Mouse (Mus musculus) heart, embryonic 16.5 days (tissue): Measurements from ENCODE around the gene Olfr619. TPM values are rescaled to one million over a fixed set of nuclear protein-coding genes. Genes with fewer than 3 reads are reported as not detected.

Source experiments
- ATAC-seq: fragments of 200-750 bp; cut with Nextera tagmentation; replicated peaks from 2 replicates; pipeline ENCODE4 v1.8.0; 2017; ENCODE audit warnings: moderate number of reproducible peaks; ENCODE audit not compliant: insufficient read depth, low FRiP score; ENCODE audit errors: extremely low read depth
- H3K27ac ChIP-seq: fragments of 300-500 bp; sonication (generic); 2 replicates; pipeline ENCODE4 v1.5.1; 2014; ENCODE audit warnings: mild to moderate bottlenecking, low read length, control low read depth, moderate library complexity
- H3K27me3 ChIP-seq: fragments of 300-500 bp; sonication (generic); 2 replicates; pipeline ENCODE4 v1.6.1; 2014; ENCODE audit warnings: low read length, mixed read lengths; ENCODE audit not compliant: control insufficient read depth, insufficient read depth
- H3K36me3 ChIP-seq: fragments of 300-500 bp; sonication (generic); 2 replicates; pipeline ENCODE4 v1.6.1; 2014; ENCODE audit not compliant: control insufficient read depth, insufficient read depth
- H3K4me1 ChIP-seq: fragments of 300-500 bp; sonication (generic); 2 replicates; pipeline ENCODE4 v1.6.1; 2014; ENCODE audit warnings: low read length, mixed read lengths; ENCODE audit not compliant: control insufficient read depth, insufficient read depth
- H3K4me2 ChIP-seq: fragments of 300-500 bp; sonication (generic); 2 replicates; pipeline ENCODE4 v1.6.1; 2014; ENCODE audit warnings: low read depth, mild to moderate bottlenecking, control low read depth, low read length
- H3K4me3 ChIP-seq: fragments of 300-500 bp; sonication (generic); 2 replicates; pipeline ENCODE4 v1.5.1; 2014; ENCODE audit warnings: mild to moderate bottlenecking, control low read depth, low read length
- H3K9ac ChIP-seq: fragments of 300-500 bp; sonication (generic); 2 replicates; pipeline ENCODE4 v1.6.1; 2014; ENCODE audit warnings: low read length, control low read depth
- H3K9me3 ChIP-seq: fragments of 300-500 bp; sonication (generic); replicated peaks from 2 replicates; pipeline ENCODE4 v1.6.1; 2016; ENCODE audit warnings: low read length; ENCODE audit not compliant: control insufficient read depth
- WGBS: fragments of 180-500 bp; shearing (Covaris S2); extraction: QIAGEN DNeasy Blood & Tissue Kit; methylation state at CpG from one replicate; pipeline ENCODE4 v1.1.7; 2014; 5-methylcytosine and 5-hydroxymethylcytosine counted together
- polyA plus RNA-seq: library from polyadenylated mRNA; unstranded; fragments of >200 nt; fragmentation: Nextera tagmentation; extraction: Ambion mirVana; gene quantifications from 2 replicates; pipeline ENCODE4 v1.2.1, GENCODE M21; 2015

Gene Olfr619
- polyA plus RNA-seq: not detected in 2 replicates

GRCm38 (mm10) chr7:103600275-103600674, at the start of gene Olfr619:
TSS of gene Olfr619 (plus strand) at chr7:103600575.
- H3K9ac ChIP-seq: no peak within 1 kb of the TSS
- H3K27ac ChIP-seq: no peak within 1 kb of the TSS
- no peaks in the 10 kb centered on the region for H3K36me3 ChIP-seq
- no peak within 1 kb of the TSS for H3K4me2 ChIP-seq
- H3K4me1 ChIP-seq: no peaks in the 10 kb centered on the region
- H3K4me3 ChIP-seq: no peak within 1 kb of the TSS
- H3K9me3 ChIP-seq: no peaks in the 10 kb centered on the region
- H3K27me3 ChIP-seq: no peaks in the 10 kb centered on the region
- no peak for ATAC-seq

DNA sequence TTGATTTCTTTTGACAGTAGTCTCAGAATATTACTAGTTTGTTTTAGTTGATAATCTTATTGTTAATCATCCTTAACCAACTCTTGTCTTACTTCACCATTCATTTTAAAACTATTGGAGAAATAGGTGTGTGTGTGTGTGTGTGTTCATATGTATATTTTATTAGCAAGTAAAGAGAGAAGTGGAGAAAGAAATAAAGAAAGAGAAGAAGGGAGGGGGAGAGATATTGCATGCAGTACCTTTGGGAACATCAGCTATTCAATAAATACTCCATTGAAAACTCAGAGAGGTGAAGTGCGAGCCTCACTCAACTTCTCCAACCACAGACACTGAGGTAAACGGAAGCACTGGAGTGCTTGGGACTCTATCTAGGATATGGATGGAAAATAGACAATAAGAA, 44.6 kb upstream of the Olfr619 start, which contains the start of gene Olfr615:
Gene Olfr615, plus strand, starts transcription at position 301 of the 400 bp plus-strand sequence.
- no peaks in the 10 kb centered on the region for H3K4me1 ChIP-seq
- no peaks in the 10 kb centered on the region for H3K27me3 ChIP-seq
- H3K4me2 ChIP-seq: no peak within 1 kb of the TSS
- no peak within 1 kb of the TSS for H3K4me3 ChIP-seq
- no peaks in the 10 kb centered on the region for H3K36me3 ChIP-seq
- 66% methylated on average over 2 of the region's 2 CpGs for WGBS
- no peak for ATAC-seq
- no peaks in the 10 kb centered on the region for H3K9me3 ChIP-seq
- no peak within 1 kb of the TSS for H3K27ac ChIP-seq
- no peak within 1 kb of the TSS for H3K9ac ChIP-seq

DNA sequence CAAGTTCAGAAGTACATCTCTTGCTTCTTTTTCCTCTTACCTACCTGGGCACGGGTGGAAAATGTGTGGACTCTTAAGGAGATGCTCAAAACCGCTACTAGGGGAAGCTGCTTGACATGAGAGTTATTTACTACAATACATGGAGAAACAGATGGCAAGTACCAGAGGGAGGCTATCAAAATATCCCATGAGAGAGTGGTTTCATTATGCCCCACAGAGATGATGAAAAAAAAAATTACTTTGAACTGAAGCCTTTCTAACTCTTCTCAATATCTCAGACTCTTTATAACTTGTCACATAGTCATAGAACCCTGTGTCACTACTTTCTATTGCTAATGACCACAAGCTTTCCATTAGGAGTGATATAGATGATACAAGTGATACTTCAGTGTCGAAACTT, 31.3 kb upstream of the Olfr619 start, which contains the start of gene Olfr616:
Gene Olfr616, minus strand, starts transcription at position 101 of the 400 bp plus-strand sequence.
- no peaks in the 10 kb centered on the region for H3K27me3 ChIP-seq
- no peaks in the 10 kb centered on the region for H3K4me1 ChIP-seq
- H3K9ac ChIP-seq: no peak within 1 kb of the TSS
- no peak within 1 kb of the TSS for H3K27ac ChIP-seq
- WGBS: 82% methylated on average over 3 of the region's 3 CpGs
- no peak within 1 kb of the TSS for H3K4me2 ChIP-seq
- no peak for ATAC-seq
- H3K36me3 ChIP-seq: no peaks in the 10 kb centered on the region
- no peaks in the 10 kb centered on the region for H3K9me3 ChIP-seq
- H3K4me3 ChIP-seq: no peak within 1 kb of the TSS

- no peak for ATAC-seq
- Histone ChIP-seq H3K27me3 (no peaks in the 10 kb centered on the region), H3K4me2 (no peak within 1 kb of the TSS), H3K4me1 (no peaks in the 10 kb centered on the region), H3K9me3 (no peaks in the 10 kb centered on the region), H3K27ac (no peak within 1 kb of the TSS), H3K9ac (no peak within 1 kb of the TSS), H3K4me3 (no peak within 1 kb of the TSS), H3K36me3 (no peaks in the 10 kb centered on the region)
- 64% methylated on average over 1 of the region's 1 CpGs for WGBS
Observed at GRCm38 (mm10) chr7:103572761-103573160, 27.6 kb upstream of the Olfr619 start, which contains the start of gene Olfr617. TSS of gene Olfr617 (plus strand) at chr7:103573061.

GRCm38 (mm10) chr7:103589803-103590202, 10.6 kb upstream of the Olfr619 start, which contains the start of gene Olfr618:
TSS of gene Olfr618 (plus strand) at chr7:103590103.
- WGBS: 57% methylated on average over 2 of the region's 2 CpGs
- H3K9me3 ChIP-seq: no peaks in the 10 kb centered on the region

GRCm38 (mm10) chr7:103607425-103607824, 7.0 kb downstream of the Olfr619 start:
- Histone ChIP-seq H3K4me3 (no peak overlapping the region), H3K36me3 (no peaks in the 10 kb centered on the region), H3K4me2 (no peak overlapping the region), H3K9me3 (no peaks in the 10 kb centered on the region), H3K27ac (no peak overlapping the region), H3K4me1 (no peaks in the 10 kb centered on the region), H3K27me3 (no peaks in the 10 kb centered on the region), H3K9ac (no peak overlapping the region)
- 69% methylated on average over 2 of the region's 2 CpGs for WGBS
- ATAC-seq: no peak

More at GRCm38 (mm10) chr7:103589803-103590202, 10.6 kb upstream of the Olfr619 start, which contains the start of gene Olfr618:
- H3K27ac ChIP-seq: no peak within 1 kb of the TSS
- H3K4me1 ChIP-seq: no peaks in the 10 kb centered on the region
- no peak within 1 kb of the TSS for H3K4me2 ChIP-seq
- no peak within 1 kb of the TSS for H3K4me3 ChIP-seq
- no peaks in the 10 kb centered on the region for H3K36me3 ChIP-seq
- H3K9ac ChIP-seq: no peak within 1 kb of the TSS
- no peak for ATAC-seq
- no peaks in the 10 kb centered on the region for H3K27me3 ChIP-seq

DNA sequence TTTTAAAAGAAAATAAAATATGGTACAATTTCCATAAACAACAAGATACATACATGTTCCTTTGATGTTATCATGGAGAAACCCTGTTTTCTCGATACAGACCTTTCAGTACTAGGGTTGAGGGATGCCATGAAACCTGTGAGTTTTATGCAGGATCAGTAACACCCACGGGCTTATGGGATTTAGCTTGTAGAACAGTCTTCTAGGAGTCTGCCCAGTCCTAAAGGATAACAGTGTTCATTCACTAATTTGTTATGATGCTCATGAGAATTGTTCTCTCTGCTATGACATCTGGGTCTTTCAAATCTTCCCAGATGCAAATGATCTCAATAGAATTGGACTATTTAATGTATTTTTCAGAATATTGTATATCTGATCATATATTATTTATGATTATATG, 12.1 kb downstream of the Olfr619 start, which contains the start of gene Olfr620:
Gene Olfr620, minus strand, starts transcription at position 101 of the 400 bp plus-strand sequence.
- no peak for ATAC-seq
- Histone ChIP-seq H3K4me1 (no peaks in the 10 kb centered on the region), H3K36me3 (no peaks in the 10 kb centered on the region), H3K4me3 (no peak within 1 kb of the TSS), H3K27me3 (no peaks in the 10 kb centered on the region), H3K4me2 (no peak within 1 kb of the TSS), H3K9me3 (no peaks in the 10 kb centered on the region), H3K27ac (no peak within 1 kb of the TSS), H3K9ac (no peak within 1 kb of the TSS)
- 69% methylated on average over 2 of the region's 2 CpGs for WGBS

DNA sequence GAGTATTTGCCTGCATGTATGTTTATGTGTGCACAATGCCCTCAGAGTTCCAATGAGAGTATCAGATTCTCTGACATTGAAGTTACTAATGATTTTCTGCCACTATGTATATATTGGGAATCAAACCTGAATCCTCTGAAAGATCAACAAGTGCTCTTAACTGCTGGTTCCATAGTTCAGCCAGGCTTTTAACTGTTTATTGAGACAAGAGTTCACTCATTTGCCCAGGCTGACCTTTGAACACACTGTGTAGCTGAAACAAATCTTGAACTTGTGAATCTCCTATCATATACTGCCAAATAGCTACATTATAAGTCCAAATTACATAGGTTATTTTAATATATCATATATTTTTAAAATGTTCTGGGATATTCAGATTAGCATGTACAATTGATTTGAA, 36.4 kb downstream of the Olfr619 start:
- no peak overlapping the region for H3K9ac ChIP-seq
- no peak for ATAC-seq
- H3K4me1 ChIP-seq: no peaks in the 10 kb centered on the region
- H3K4me3 ChIP-seq: no peak overlapping the region
- H3K4me2 ChIP-seq: no peak overlapping the region
- no peaks in the 10 kb centered on the region for H3K9me3 ChIP-seq
- H3K36me3 ChIP-seq: no peaks in the 10 kb centered on the region
- H3K27ac ChIP-seq: no peak overlapping the region
- H3K27me3 ChIP-seq: no peaks in the 10 kb centered on the region

DNA sequence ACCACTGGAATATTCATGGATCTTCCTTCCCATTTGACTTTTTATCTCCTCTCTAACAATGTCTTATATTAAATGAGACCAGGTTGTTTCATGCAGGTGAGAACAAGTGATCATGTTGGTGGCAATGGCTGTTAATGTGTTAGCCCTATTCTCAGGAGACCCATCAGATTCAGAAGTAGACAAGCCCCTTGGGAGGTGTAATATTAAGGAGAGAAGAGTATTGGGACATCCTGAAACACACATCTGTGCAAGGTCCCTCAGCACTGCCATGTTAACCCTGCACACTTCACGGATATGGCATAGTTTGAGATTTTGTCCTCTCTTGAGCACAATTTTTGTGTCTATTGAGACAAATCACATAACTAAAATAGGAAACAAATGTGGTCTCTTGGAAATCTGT, 42.2 kb downstream of the Olfr619 start, which contains the start of gene Olfr622:
Gene Olfr622, minus strand, starts transcription at position 101 of the 400 bp plus-strand sequence.
- Histone ChIP-seq H3K27ac (no peak within 1 kb of the TSS), H3K36me3 (no peaks in the 10 kb centered on the region), H3K4me2 (no peak within 1 kb of the TSS), H3K27me3 (no peaks in the 10 kb centered on the region), H3K9ac (no peak within 1 kb of the TSS), H3K4me3 (no peak within 1 kb of the TSS), H3K4me1 (no peaks in the 10 kb centered on the region), H3K9me3 (no peaks in the 10 kb centered on the region)
- ATAC-seq: no peak
- WGBS: 57% methylated on average over 1 of the region's 1 CpGs
